Mouse (Mus musculus): Measurements from ENCODE around the gene Slc1a1.

DNA sequence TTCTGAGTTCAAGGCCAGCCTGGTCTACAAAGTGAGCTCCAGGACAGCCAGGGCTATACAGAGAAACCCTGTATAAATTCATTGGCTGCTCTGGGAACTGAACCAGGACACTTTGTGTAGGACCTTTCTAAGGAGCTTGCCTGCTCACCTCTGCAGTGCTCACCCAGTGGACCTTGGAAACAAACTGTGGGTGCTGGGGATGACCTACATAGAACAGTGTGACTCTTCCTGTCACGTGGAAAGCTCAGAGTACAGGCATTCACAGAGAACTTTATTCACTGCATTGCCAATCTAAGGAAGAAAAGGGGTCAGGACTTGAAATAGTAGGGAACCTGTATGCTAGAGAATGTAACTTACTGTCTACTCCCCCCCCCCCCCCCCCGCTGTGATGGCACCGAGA, 54.4 kb downstream of the Slc1a1 start:
- TF ChIP-seq CTCF (IDR thresholded peaks at IDR 0.05; ENCODE audit: control insufficient read depth, insufficient read depth, insufficient replicate concordance, low read depth, low read length): no peak
- TF ChIP-seq POLR2A (IDR thresholded peaks at IDR 0.05; ENCODE audit: control insufficient read depth, low read depth, low read length): no peak

All from testis, adult 2 months (tissue).